16 mouse cellular contexts compared by ENCODE assay signal in the genomic region with DNA sequence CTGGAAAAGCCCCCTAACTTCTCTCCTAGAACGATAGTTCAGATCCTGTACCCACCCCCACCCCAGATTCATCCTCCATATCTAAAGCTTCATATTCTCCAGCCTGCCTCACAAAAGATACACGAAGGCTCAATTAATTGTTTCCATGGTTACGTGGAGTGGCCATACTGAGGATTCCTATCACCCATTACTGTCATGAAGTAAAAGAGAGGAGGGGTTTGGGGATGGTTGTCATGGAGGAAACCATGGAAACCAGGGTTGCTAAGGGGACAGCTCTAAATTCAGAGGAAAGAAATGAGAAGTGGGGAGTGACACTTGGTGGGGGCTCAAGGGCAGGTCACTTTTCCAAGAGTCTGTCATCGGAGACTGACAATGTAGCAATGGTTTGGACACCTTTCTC. TPM values are rescaled to one million over a fixed set of nuclear protein-coding genes. Genes with fewer than 3 reads are reported as not detected.
A peak's percentile ranks its signal among the peaks of the same experiment; 100 is the strongest.
DNase-seq lines count a peak whose midpoint lies in the region; ATAC-seq and TF ChIP-seq lines count a peak whose summit lies in the region.
"Had no signal": no experiment of that assay in that cellular context is flagged by ENCODE, and none has a peak within 500 bp of the region (broad histone marks: within the 10 kb centered on the region; RNA-seq: fewer than 3 reads in every experiment).

No protein-coding gene starts in this region.

- H3K4me1 ChIP-seq in testis, adult 2 months (ENCODE audit: control insufficient read depth, insufficient read depth, low read length), result peaks cover 9% of the 10 kb centered on the region
- H3K4me1 ChIP-seq in hindbrain, embryonic 11.5 days (replicated peaks; ENCODE audit: control insufficient read depth, insufficient read depth, low read length), result peaks cover 9% of the 10 kb centered on the region; the same call in 1 of the 2 replicates
- peaks cover 63% of the 10 kb centered on the region for H3K4me1 ChIP-seq in midbrain, embryonic 12.5 days

- no peaks in the 10 kb centered on the region for H3K36me3 ChIP-seq in testis, adult 2 months (ENCODE audit: control insufficient read depth, insufficient read depth, low read length)
- no peaks in the 10 kb centered on the region for H3K36me3 ChIP-seq in hindbrain, embryonic 11.5 days (ENCODE audit: control insufficient read depth, insufficient read depth, low read length)
- no peaks in the 10 kb centered on the region for H3K36me3 ChIP-seq in midbrain, embryonic 12.5 days
- H3K36me3 ChIP-seq: heart, embryonic 15.5 days had no signal

- H3K27ac ChIP-seq in testis, adult 2 months (ENCODE audit: control insufficient read depth, insufficient read depth, low read depth, low read length), result no peak overlapping the region
- H3K27ac ChIP-seq in hindbrain, embryonic 11.5 days (ENCODE audit: low read depth, low read length), result peak overlapping the region; percentile 64; the same call in 1 of the 2 replicates
- H3K27ac ChIP-seq in midbrain, embryonic 12.5 days (replicated peaks), result peak overlapping the region; percentile 73
- H3K27ac ChIP-seq: heart, embryonic 15.5 days; liver, embryonic 14.5 days had no signal

- ATAC-seq in hindbrain, embryonic 11.5 days (ENCODE audit: low FRiP score), result 0 out of 2 replicates have a peak, but pooled peaks have one; percentile 6
- ATAC-seq in midbrain, embryonic 12.5 days (ENCODE audit: low FRiP score, low read depth), result no peak

- 34% methylated on average over 4 of the region's 4 CpGs for WGBS in hindbrain, embryonic 11.5 days
- WGBS in midbrain, embryonic 12.5 days, result 19% methylated on average over 4 of the region's 4 CpGs

- no peak for DNase-seq in testis, postnatal 14 days (ENCODE audit: low spot score)
- DNase-seq in hindbrain, embryonic 11.5 days (ENCODE audit: low spot score), result peak; percentile 71
- peak; percentile 58 for DNase-seq in retina, postnatal 1 day
- DNase-seq in cerebellum, adult 11 months, result no peak
- no peak for DNase-seq in spleen, postnatal 4 days (ENCODE audit: low spot score in 2 of 2)
- DNase-seq in layer of hippocampus, adult 8-10 months (ENCODE audit: low spot score in 2 of 2), result no peak
- DNase-seq: cerebellum, adult 2 months; gastrocnemius, postnatal 36 days; kidney, adult 11 months; lung, postnatal 4 days; right cerebral cortex, postnatal 25 days; thymus, postnatal 25 days had no signal

- peak overlapping the region; percentile 12; the same call in 1 of the 2 replicates for H3K4me2 ChIP-seq in hindbrain, embryonic 11.5 days (replicated peaks; ENCODE audit: low read depth, low read length)
- peak overlapping the region; percentile 82 for H3K4me2 ChIP-seq in midbrain, embryonic 12.5 days (replicated peaks)
- H3K4me2 ChIP-seq: heart, embryonic 15.5 days had no signal

- TF ChIP-seq CTCF in testis, adult 2 months (IDR thresholded peaks at IDR 0.05; ENCODE audit: control insufficient read depth, insufficient read depth, insufficient replicate concordance, low read depth, low read length), result no peak

- H3K27me3 ChIP-seq in testis, adult 2 months (ENCODE audit: control insufficient read depth, insufficient read depth, low read length), result peaks cover 4% of the 10 kb centered on the region; the same call in 1 of the 2 replicates
- peaks cover 9% of the 10 kb centered on the region; the same call in 1 of the 2 replicates for H3K27me3 ChIP-seq in hindbrain, embryonic 11.5 days (ENCODE audit: control insufficient read depth, insufficient read depth, low read length)
- peaks cover 32% of the 10 kb centered on the region for H3K27me3 ChIP-seq in midbrain, embryonic 12.5 days

- H3K9ac ChIP-seq in hindbrain, embryonic 11.5 days (ENCODE audit: low read depth, low read length), result no peak overlapping the region; the same call in 1 of the 2 replicates
- H3K9ac ChIP-seq in midbrain, embryonic 12.5 days (replicated peaks), result no peak overlapping the region; the same call in 1 of the 2 replicates
- H3K9ac ChIP-seq: heart, embryonic 15.5 days; liver, embryonic 14.5 days had no signal

- H3K4me3 ChIP-seq in testis, adult 2 months (ENCODE audit: control insufficient read depth, low read depth, low read length), result peak overlapping the region; percentile 85
- H3K4me3 ChIP-seq in hindbrain, embryonic 11.5 days (ENCODE audit: low read depth, low read length), result no peak overlapping the region; the same call in 1 of the 2 replicates
- peak overlapping the region; percentile 11; the same call in 1 of the 2 replicates for H3K4me3 ChIP-seq in midbrain, embryonic 12.5 days
- H3K4me3 ChIP-seq: heart, embryonic 15.5 days had no signal

- no peaks in the 10 kb centered on the region for H3K9me3 ChIP-seq in hindbrain, embryonic 11.5 days (ENCODE audit: control insufficient read depth, low read length)
- H3K9me3 ChIP-seq in midbrain, embryonic 12.5 days, result no peaks in the 10 kb centered on the region
- H3K9me3 ChIP-seq: heart, embryonic 15.5 days had no signal

- no peak for TF ChIP-seq POLR2A in testis, adult 2 months (IDR thresholded peaks at IDR 0.05; ENCODE audit: control insufficient read depth, low read depth, low read length)

RNA-seq across cellular contexts. Expression of a gene that starts 9.2 kb away (rescaled TPM):
- polyA plus RNA-seq in testis, adult 2 months (2012; rRNA removed), result 9.3 and 10.3 TPM in 2 replicates
- polyA plus RNA-seq in hindbrain, embryonic 11.5 days (2014; fragmentation: Nextera tagmentation; extraction: Ambion mirVana), result 37.4 and 43.7 TPM in 2 replicates
- 50.1 and 51.3 TPM in 2 replicates for polyA plus RNA-seq in midbrain, embryonic 12.5 days (2016; fragmentation: Nextera tagmentation; extraction: Ambion mirVana)
- total RNA-seq in layer of hippocampus, adult 8-10 months (2022), result 10 to 100 TPM; 17.8 to 23.3 (median 21.7) TPM

RNA-seq across cellular contexts. Expression of a gene that starts 26.7 kb away (rescaled TPM):
- polyA plus RNA-seq in testis, adult 2 months (2012; rRNA removed), result 275 and 277 TPM in 2 replicates
- polyA plus RNA-seq in hindbrain, embryonic 11.5 days (2014; fragmentation: Nextera tagmentation; extraction: Ambion mirVana), result 0.14 and 0.56 TPM in 2 replicates
- polyA plus RNA-seq in midbrain, embryonic 12.5 days (2016; fragmentation: Nextera tagmentation; extraction: Ambion mirVana), result 0.36 and 0.45 TPM in 2 replicates
- total RNA-seq in layer of hippocampus, adult 8-10 months (2022), result 1 to 10 TPM in 2 of 4 experiments, under 1 TPM in 1, not detected in 1; 0.83 to 1.4 (median 1.0) TPM

RNA-seq across cellular contexts. Expression of a gene that starts 39.4 kb away (rescaled TPM):
- polyA plus RNA-seq in testis, adult 2 months (2012; rRNA removed), result 13.6 and 14.8 TPM in 2 replicates
- 17.8 and 21.3 TPM in 2 replicates for polyA plus RNA-seq in hindbrain, embryonic 11.5 days (2014; fragmentation: Nextera tagmentation; extraction: Ambion mirVana)
- 21.2 and 21.3 TPM in 2 replicates for polyA plus RNA-seq in midbrain, embryonic 12.5 days (2016; fragmentation: Nextera tagmentation; extraction: Ambion mirVana)
- 1 to 10 TPM; 5.6 to 8.3 (median 6.5) TPM for total RNA-seq in layer of hippocampus, adult 8-10 months (2022)

Comparison
In these comparisons a context has a peak if more than half of its experiments do, and no peak if none do; other contexts are left out.
1. DNase-seq: peak in hindbrain, embryonic 11.5 days (single experiment) and retina, postnatal 1 day (single experiment); none in testis, postnatal 14 days (single experiment), cerebellum, adult 11 months (single experiment), spleen, postnatal 4 days (0 of 2) and layer of hippocampus, adult 8-10 months (0 of 2).
2. RNA of a gene that starts 26.7 kb away (polyA plus RNA-seq): 275 to 277 TPM in testis, adult 2 months; 0.14 to 0.56 TPM in hindbrain, embryonic 11.5 days and 0.36 to 0.45 TPM in midbrain, embryonic 12.5 days; every median in the first group is over 100 times any median in the second.